Mouse (Mus musculus) limb, embryonic 13.5 days (tissue): ENCODE data around the gene Pigb. TPM values are rescaled to one million over a fixed set of nuclear protein-coding genes. Genes with fewer than 3 reads are reported as not detected.

ENCODE experiments used
- ATAC-seq: fragments of 200-750 bp; cut with Nextera tagmentation; 2 replicates; pipeline ENCODE4 v1.8.0; 2017; ENCODE audit warnings: low read depth, moderate number of reproducible peaks, moderate TSS enrichment; ENCODE audit not compliant: low FRiP score
- H3K27ac ChIP-seq: fragments of 300-500 bp; sonication (generic); 2 replicates; pipeline ENCODE4 v1.5.1; 2015; ENCODE audit warnings: inconsistent platforms, mild to moderate bottlenecking, moderate library complexity
- H3K27me3 ChIP-seq: fragments of 300-500 bp; sonication (generic); 2 replicates; pipeline ENCODE4 v1.6.1; 2015; ENCODE audit warnings: mild to moderate bottlenecking, inconsistent platforms
- H3K36me3 ChIP-seq: fragments of 300-500 bp; sonication (generic); 2 replicates; pipeline ENCODE4 v1.6.1; 2015; ENCODE audit warnings: inconsistent platforms, mild to moderate bottlenecking, moderate library complexity
- H3K4me1 ChIP-seq: fragments of 300-500 bp; sonication (generic); 2 replicates; pipeline ENCODE4 v1.6.1; 2015; ENCODE audit warnings: inconsistent platforms
- H3K4me2 ChIP-seq: fragments of 300-500 bp; sonication (generic); replicated peaks from 2 replicates; pipeline ENCODE4 v1.6.1; 2015; ENCODE audit warnings: inconsistent platforms, mild to moderate bottlenecking, moderate library complexity
- H3K4me3 ChIP-seq: fragments of 300-500 bp; sonication (generic); 2 replicates; pipeline ENCODE4 v1.5.1; 2015; ENCODE audit warnings: moderate library complexity, mild to moderate bottlenecking, inconsistent platforms
- H3K9ac ChIP-seq: fragments of 300-500 bp; sonication (generic); 2 replicates; pipeline ENCODE4 v1.6.1; 2015; ENCODE audit warnings: mild to moderate bottlenecking, inconsistent platforms
- H3K9me3 ChIP-seq: fragments of 300-500 bp; sonication (generic); 2 replicates; pipeline ENCODE4 v1.6.1; 2016; ENCODE audit warnings: inconsistent platforms
- WGBS: fragments of 180-500 bp; shearing (Covaris S2); methylation state at CpG from one replicate; pipeline ENCODE4 v1.1.7; 2015; 5-methylcytosine and 5-hydroxymethylcytosine counted together
- polyA plus RNA-seq: library from polyadenylated mRNA; unstranded; fragments of >200 nt; fragmentation: Nextera tagmentation; extraction: Ambion mirVana; gene quantifications from 2 replicates; pipeline ENCODE4 v1.2.1, GENCODE M21; 2015

The Pigb gene
- polyA plus RNA-seq, 1 experiment from 2014 or later: 13.0 TPM

DNA sequence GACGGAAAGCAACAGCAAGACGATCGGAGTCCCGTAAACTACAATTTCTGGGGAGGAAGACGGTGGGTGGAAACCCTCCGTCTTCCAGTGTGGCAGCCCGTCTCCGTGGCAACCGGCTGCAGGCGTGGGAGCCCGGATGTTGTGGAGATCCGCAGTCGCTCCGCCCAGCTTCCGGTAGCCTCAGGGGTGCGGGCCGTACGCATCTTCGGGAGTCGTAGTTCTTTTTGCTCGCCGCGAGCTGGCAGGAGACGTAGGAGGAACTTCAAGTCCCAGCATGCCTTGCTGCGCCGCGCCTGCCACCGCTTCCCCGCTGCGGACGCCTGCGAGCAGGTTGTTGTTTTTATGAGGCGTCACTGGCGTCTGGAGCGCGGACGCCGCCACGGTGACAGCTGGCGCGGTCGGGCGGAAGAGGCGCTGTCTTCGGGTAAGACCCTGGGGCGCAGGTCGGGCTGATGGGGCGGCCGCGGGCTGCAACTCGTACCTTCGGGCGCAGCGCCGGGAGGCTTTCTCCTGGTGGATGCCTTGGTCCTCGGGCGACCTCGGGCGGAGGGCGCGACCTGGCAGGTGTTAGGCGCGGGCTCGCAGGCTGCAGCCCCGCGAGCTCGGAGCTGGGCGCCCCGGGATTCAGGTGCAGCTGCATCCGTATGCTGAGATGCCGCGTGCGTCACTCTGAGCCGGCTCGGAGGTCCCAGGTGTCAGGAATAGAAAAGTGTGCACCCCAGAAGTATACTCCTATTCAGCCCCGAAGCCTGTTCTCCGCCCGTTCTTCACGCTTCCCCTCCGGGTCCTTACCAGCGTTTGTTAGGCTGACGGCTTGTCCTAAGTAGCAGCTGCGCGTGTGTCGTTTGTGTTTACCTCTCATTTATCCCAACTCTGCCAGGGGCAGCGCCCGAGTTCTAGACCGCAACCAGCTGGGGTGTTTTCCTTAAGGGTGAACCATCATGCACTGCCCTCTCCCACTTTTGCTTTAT, 54.6 kb downstream of the Pigb start, which contains the start of the genes Ccpg1os and Ccpg1:
Gene Ccpg1os, minus strand, starts transcription at position 133 of the 971 bp plus-strand sequence.
Gene Ccpg1, plus strand, starts transcription at position 180 of the 971 bp plus-strand sequence.
- H3K9ac ChIP-seq: peak within 1 kb of the TSS; percentile 75

GRCm38 (mm10) chr9:72983066-72983465, 57.1 kb downstream of the Pigb start:
- H3K27ac ChIP-seq: no peak overlapping the region
- ATAC-seq: no peak
- H3K27me3 ChIP-seq: peaks cover 14% of the 10 kb centered on the region
- 74% methylated on average over 2 of the region's 2 CpGs for WGBS
- H3K36me3 ChIP-seq: no peaks in the 10 kb centered on the region
- peaks cover 12% of the 10 kb centered on the region for H3K4me1 ChIP-seq
- no peak overlapping the region for H3K9ac ChIP-seq
- H3K4me2 ChIP-seq: no peak overlapping the region
- H3K9me3 ChIP-seq: no peaks in the 10 kb centered on the region
- no peak overlapping the region for H3K4me3 ChIP-seq

More for the DNA sequence above, 54.6 kb downstream of the Pigb start, which contains the start of the genes Ccpg1os and Ccpg1:
- H3K36me3 ChIP-seq: no peaks in the 10 kb centered on the region
- WGBS: under 1% methylated on average over 88 of the region's 88 CpGs
- H3K4me1 ChIP-seq: peaks cover 12% of the 10 kb centered on the region
- peaks cover 14% of the 10 kb centered on the region for H3K27me3 ChIP-seq
- H3K27ac ChIP-seq: no peak within 1 kb of the TSS
- no peaks in the 10 kb centered on the region for H3K9me3 ChIP-seq
- H3K4me3 ChIP-seq: peak within 1 kb of the TSS; percentile 75
- peak within 1 kb of the TSS; percentile 87 for H3K4me2 ChIP-seq
- peak; percentile 100 for ATAC-seq

GRCm38 (mm10) chr9:72975242-72975641, 64.9 kb downstream of the Pigb start:
- 87% methylated on average over 1 of the region's 1 CpGs for WGBS
- no peak overlapping the region for H3K4me2 ChIP-seq

DNA sequence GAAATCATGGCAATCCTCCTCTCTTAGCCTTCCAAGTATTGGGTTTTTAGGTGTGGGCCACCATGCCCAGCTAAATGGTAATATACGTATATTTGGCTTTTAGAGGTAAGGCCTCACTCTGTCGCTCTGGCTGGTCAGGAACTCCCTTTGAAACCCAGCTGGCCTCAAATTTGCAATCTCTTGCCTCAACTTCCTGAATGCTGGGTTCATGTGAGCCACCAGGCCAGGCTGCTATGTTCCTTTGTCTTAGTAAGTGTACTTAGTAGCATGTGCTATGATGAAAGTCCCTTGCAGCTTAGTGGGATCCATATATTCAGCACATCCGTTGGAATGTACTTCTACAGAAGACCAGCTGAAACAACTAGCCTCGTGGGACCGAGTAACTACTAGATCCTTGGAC, 65.4 kb downstream of the Pigb start:
- Histone ChIP-seq H3K27ac (no peak overlapping the region), H3K4me2 (no peak overlapping the region), H3K27me3 (no peaks in the 10 kb centered on the region), H3K36me3 (no peaks in the 10 kb centered on the region), H3K4me3 (no peak overlapping the region), H3K9ac (no peak overlapping the region), H3K9me3 (no peaks in the 10 kb centered on the region), H3K4me1 (no peaks in the 10 kb centered on the region)
- no peak for ATAC-seq
- 81% methylated on average over 5 of the region's 5 CpGs for WGBS

More at GRCm38 (mm10) chr9:72975242-72975641, 64.9 kb downstream of the Pigb start:
- no peak for ATAC-seq
- no peak overlapping the region for H3K9ac ChIP-seq
- H3K4me1 ChIP-seq: no peaks in the 10 kb centered on the region
- no peaks in the 10 kb centered on the region for H3K36me3 ChIP-seq
- H3K9me3 ChIP-seq: no peaks in the 10 kb centered on the region
- H3K27me3 ChIP-seq: no peaks in the 10 kb centered on the region
- no peak overlapping the region for H3K4me3 ChIP-seq
- no peak overlapping the region for H3K27ac ChIP-seq

- no peaks in the 10 kb centered on the region for H3K4me1 ChIP-seq
These were observed 67.2 kb downstream of the Pigb start for GRCm38 (mm10) chr9:72972984-72973383.

GRCm38 (mm10) chr9:72972435-72972834, 67.7 kb downstream of the Pigb start:
- Histone ChIP-seq H3K4me1 (no peaks in the 10 kb centered on the region), H3K9ac (no peak overlapping the region), H3K36me3 (no peaks in the 10 kb centered on the region), H3K4me3 (no peak overlapping the region), H3K27ac (no peak overlapping the region), H3K9me3 (no peaks in the 10 kb centered on the region), H3K27me3 (no peaks in the 10 kb centered on the region), H3K4me2 (no peak overlapping the region)
- ATAC-seq: no peak
- 84% methylated on average over 5 of the region's 5 CpGs for WGBS

More at GRCm38 (mm10) chr9:72972984-72973383, 67.2 kb downstream of the Pigb start:
- no peaks in the 10 kb centered on the region for H3K9me3 ChIP-seq
- H3K27me3 ChIP-seq: no peaks in the 10 kb centered on the region
- H3K9ac ChIP-seq: no peak overlapping the region
- no peak for ATAC-seq
- H3K4me3 ChIP-seq: no peak overlapping the region
- H3K36me3 ChIP-seq: no peaks in the 10 kb centered on the region
- H3K4me2 ChIP-seq: no peak overlapping the region
- H3K27ac ChIP-seq: no peak overlapping the region

GRCm38 (mm10) chr9:72969874-72970273, 70.3 kb downstream of the Pigb start:
- Histone ChIP-seq H3K4me2 (no peak overlapping the region), H3K9ac (no peak overlapping the region), H3K27ac (no peak overlapping the region), H3K27me3 (no peaks in the 10 kb centered on the region), H3K4me1 (no peaks in the 10 kb centered on the region), H3K9me3 (no peaks in the 10 kb centered on the region), H3K4me3 (no peak overlapping the region), H3K36me3 (no peaks in the 10 kb centered on the region)
- ATAC-seq: no peak
- 66% methylated on average over 7 of the region's 7 CpGs for WGBS

- WGBS: 32% methylated on average over 11 of the region's 11 CpGs
- Histone ChIP-seq H3K9ac (no peak overlapping the region), H3K9me3 (no peaks in the 10 kb centered on the region), H3K27me3 (no peaks in the 10 kb centered on the region), H3K4me2 (no peak overlapping the region), H3K27ac (no peak overlapping the region), H3K4me1 (no peaks in the 10 kb centered on the region), H3K36me3 (no peaks in the 10 kb centered on the region), H3K4me3 (no peak overlapping the region)
- ATAC-seq: no peak
These were observed 71.7 kb downstream of the Pigb start for GRCm38 (mm10) chr9:72968349-72969061.

DNA sequence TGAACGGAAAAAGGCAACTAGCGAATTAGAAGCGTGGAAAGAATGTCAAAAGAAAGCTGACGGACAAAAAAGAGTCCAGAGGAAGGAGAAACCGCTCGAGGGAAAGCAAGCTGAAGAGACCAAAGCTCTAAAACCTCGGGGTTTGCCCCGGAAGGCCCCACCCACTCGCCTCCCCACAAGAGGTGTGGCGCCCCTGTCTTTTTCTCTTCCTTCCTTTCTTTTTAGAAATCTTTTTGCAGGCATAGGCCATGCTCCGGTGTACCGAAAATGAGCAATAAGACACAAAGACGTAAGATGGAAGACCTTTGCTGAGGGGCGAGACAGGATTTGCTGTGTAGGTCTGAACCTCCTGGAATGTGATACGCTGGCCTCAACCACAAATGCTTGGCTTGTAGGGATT, 78.2 kb downstream of the Pigb start:
- Histone ChIP-seq H3K4me1 (peaks cover 9% of the 10 kb centered on the region), H3K4me2 (no peak overlapping the region), H3K27ac (no peak overlapping the region), H3K9ac (no peak overlapping the region), H3K4me3 (no peak overlapping the region), H3K36me3 (no peaks in the 10 kb centered on the region), H3K27me3 (no peaks in the 10 kb centered on the region), H3K9me3 (no peaks in the 10 kb centered on the region)
- WGBS: 79% methylated on average over 15 of the region's 15 CpGs
- no peak for ATAC-seq

DNA sequence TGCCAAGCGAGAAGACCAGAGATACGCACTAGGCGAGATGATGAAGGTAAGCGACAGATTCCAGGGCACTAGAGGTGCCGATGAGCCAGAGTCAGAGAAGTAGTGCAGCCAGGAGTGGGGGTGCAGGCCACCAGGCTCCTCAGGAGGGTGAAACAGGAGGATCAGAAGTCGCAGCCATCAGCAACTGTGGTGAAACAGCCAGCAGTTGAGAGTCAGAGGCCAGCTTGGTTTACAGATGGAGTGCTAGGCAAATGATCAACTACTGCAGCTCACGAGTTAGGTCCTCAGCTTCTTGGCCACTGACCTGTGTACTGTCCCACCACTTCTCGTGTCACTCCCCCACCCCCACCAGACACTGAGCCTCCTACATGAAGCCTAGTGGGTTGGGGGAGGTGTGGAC, 78.8 kb downstream of the Pigb start:
- Histone ChIP-seq H3K36me3 (no peaks in the 10 kb centered on the region), H3K4me2 (no peak overlapping the region), H3K27ac (no peak overlapping the region), H3K27me3 (no peaks in the 10 kb centered on the region), H3K4me3 (no peak overlapping the region), H3K9ac (no peak overlapping the region), H3K9me3 (no peaks in the 10 kb centered on the region), H3K4me1 (peaks cover 9% of the 10 kb centered on the region)
- 67% methylated on average over 8 of the region's 8 CpGs for WGBS
- no peak for ATAC-seq

DNA sequence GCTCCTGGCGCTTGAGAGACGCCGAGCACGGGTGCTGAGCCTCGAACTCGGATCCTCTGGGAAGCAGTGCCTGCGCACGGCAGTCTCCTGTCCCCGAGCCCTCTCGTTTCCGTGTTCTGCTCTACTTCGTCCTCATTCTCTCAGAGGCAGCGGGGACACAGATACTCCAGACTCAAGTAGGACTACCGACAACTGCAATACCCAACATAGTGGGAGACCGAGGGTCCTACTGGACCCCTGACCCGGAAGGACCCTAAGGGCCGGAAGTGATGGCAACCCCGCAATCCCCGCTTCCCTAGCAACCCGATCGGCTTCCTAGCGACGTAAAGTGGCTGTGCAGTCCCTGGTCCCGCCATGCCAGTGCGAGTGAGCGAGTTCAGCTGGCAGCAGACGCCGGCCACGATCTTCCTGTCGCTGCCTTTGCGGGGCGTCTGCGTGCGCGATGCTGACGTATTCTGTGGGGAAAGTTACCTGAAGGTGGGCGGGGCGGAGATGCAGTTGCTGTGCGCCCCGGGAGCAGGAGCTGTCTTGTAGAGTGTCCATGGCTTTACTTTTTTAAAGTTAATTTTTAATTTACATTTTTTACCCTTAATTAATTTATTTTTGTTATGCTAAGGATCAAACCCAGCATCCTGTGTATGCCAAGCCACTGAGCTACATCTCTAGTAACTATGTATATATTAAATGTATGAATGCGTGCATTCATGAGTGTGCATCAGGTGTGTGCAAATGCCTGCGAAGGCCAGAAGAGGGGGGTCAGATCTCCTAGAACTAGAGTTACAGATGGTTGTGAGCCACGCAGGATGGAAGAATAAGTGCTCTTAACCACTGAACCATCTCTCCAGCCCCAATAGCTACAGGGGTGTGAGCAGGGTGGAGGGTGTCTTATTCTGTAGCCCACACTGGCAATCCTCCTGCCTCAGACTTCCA, 81.4 kb downstream of the Pigb start, which contains the start of the genes Dyx1c1 and Gm44503:
Gene Dyx1c1, plus strand, starts transcription at position 265 of the 930 bp plus-strand sequence.
Gene Gm44503, plus strand, starts transcription at position 332 of the 930 bp plus-strand sequence.
- H3K36me3 ChIP-seq: no peaks in the 10 kb centered on the region
- ATAC-seq: peak; percentile 92
- no peaks in the 10 kb centered on the region for H3K9me3 ChIP-seq
- no peaks in the 10 kb centered on the region for H3K27me3 ChIP-seq
- WGBS: 2% methylated on average over 43 of the region's 43 CpGs
- H3K4me2 ChIP-seq: peak within 1 kb of the TSS; percentile 67
- H3K9ac ChIP-seq: peak within 1 kb of the TSS; percentile 72
- peak within 1 kb of the TSS; percentile 68 for H3K4me3 ChIP-seq
- peaks cover 9% of the 10 kb centered on the region for H3K4me1 ChIP-seq
- H3K27ac ChIP-seq: no peak within 1 kb of the TSS; the same call in none of the 2 replicates
